Mouse (Mus musculus) layer of hippocampus, adult 9-10 months (tissue): ENCODE data around the gene Gm28308.

Experiments used
- DNase-seq: peaks from one replicate; pipeline ENCODE4 v3.0.0; 2022; ENCODE audit warnings: low spot score

Gm28308 gene

DNA sequence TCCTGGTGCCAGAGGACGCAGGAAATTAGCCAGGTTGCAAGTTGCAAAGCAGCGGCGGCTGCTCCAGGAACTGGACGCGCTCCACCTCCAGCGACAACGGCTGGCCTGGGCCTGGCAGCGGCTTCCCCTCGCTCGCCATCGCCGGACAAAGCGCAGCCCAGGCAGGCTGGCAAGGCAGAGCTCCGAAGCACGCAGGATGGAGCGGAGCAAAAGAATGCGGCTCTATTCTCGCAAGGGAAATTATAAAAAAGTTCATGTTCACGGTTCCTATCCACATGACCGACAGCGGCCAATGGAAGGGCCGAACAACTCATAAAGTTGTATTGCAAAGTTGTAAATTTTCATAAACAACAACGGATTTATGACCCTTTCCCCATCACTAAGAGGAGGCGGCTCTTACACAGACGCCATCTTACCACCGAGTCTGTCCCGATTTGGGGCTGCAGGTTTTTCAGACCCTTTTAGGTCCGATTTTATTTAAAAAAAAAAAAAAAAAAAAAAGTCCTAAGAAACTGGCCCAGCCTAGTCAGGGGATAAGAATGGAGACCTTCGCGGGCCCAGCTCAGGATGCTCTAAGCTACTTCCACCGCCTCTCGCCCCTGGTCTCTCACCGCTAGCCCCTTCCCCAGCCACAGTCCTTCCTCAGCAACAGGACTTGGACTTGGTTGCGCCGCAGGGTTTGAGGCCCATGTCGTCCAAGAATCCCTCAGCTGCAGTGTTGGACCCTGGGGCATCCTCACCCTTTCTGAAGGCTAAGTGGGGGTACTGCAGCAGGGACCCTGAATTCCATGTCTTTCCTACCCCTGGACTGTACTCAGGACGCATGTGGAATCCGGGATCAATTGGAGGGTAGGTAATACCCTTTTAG, at the start of gene Gm28308, which contains the start of gene Hoxa3:
Gm28308 (minus strand) TSS at position 221 of the 868 bp plus-strand sequence.
Hoxa3 (minus strand) TSS at position 218 of the 868 bp plus-strand sequence.
- DNase-seq = no peak

- DNase-seq = no peak
Observed at GRCm38 (mm10) chr6:52262463-52263320, 49.6 kb upstream of the Gm28308 start.

GRCm38 (mm10) chr6:52261751-52262462, 48.8 kb upstream of the Gm28308 start:
- DNase-seq = no peak

GRCm38 (mm10) chr6:52260654-52261575, 47.8 kb upstream of the Gm28308 start, which contains the start of gene Hoxa13:
Gene Hoxa13 (minus strand): TSS chr6:52260880.
- DNase-seq = no peak

DNA sequence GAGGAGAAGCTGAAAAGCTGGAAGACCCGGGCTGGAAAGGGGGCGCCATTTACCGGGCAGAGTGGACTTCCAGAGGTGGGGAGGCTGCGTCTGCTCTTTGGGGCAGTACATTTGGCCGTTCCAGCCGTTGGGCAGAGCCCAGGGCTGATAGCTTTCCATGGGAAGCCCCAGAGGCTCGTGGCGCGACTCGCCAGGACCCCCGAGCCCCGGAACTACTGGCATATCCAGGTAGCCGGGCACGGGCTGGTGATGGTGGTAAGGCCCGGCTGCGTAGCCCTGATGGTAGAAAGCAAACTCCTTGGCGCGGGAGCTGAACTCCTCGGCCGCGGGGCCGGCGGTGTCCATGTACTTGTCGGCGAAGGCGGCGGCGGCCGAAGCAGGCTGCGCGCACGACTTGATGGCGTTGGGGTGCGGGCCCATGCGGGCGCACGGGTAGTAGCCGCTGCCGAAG, 46.7 kb upstream of the Gm28308 start:
- no peak for DNase-seq

DNA sequence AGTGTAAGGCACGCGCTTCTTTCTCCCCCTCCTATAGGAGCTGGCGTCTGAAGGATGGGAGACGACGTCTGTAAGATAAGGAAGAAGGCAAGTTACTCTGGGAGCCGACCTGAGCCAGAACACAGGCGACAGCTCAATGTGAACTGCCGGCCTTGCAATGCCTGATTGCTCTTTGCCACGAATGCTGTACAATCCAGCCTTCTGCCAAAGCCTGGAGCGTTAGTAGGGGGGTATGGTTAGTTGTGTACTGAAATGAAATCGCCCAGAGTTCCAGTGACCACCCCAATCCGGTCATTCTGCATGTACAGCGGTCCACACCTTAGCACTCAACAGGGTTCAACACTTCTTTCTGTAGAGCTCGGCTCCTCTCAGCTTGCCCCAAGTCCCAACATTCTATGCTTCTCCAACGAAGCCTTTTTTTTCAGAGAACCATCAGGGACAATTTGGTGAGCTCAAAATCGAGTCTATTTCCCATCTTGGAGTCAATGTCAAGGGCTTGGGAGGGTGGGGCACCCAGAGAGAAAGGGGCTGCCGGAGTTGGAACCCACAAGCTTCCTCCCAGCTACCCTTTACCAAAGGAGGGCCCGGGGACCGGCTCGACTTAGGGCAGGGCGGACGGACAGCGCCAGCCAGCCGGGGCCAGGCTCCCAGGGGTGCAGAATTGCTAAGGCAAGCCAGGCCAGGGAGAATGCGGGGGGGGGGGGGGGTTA, 46.1 kb upstream of the Gm28308 start:
- DNase-seq = no peak

GRCm38 (mm10) chr6:52256956-52257355, 43.8 kb upstream of the Gm28308 start:
- peak; percentile 67 for DNase-seq

GRCm38 (mm10) chr6:52253511-52254500, 40.7 kb upstream of the Gm28308 start:
- no peak for DNase-seq

GRCm38 (mm10) chr6:52252775-52253376, 39.7 kb upstream of the Gm28308 start:
- DNase-seq = no peak

DNA sequence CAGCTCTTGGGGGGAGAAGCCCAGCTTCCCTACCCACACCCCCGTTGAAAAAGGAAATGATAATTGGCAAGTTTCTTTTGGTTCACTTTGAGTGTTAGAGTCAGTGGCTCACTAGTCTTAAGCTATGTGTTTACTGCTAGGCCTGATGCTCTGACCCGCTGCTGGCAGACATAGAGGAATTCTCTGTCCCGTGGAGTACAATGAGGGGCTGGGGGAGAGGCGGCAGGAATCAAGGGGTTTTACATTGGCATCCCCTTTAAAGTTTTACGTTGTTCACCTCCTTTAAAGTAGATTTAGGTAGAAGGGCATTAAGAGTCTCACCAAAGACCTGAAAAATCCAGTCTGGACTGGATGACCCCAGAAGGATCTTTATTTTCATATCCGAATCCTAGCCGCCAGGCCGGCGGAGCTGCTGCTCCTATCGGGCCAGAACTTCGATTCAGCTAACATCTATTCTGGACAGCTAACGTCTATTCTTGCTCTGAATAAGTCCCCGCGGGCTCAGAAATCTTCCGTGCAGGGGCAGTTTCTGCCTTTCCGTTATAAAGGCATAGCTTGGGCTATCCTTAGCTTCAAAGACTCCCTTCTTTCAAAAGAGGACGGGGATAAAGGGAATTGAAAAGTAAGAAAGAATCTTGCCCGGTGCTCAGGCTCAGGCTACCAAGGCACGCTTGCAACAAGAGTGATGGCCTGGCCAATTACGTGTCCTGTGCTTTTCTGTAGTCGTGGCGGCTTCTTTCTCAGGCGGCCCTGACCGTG, 39.1 kb upstream of the Gm28308 start:
- no peak for DNase-seq

DNA sequence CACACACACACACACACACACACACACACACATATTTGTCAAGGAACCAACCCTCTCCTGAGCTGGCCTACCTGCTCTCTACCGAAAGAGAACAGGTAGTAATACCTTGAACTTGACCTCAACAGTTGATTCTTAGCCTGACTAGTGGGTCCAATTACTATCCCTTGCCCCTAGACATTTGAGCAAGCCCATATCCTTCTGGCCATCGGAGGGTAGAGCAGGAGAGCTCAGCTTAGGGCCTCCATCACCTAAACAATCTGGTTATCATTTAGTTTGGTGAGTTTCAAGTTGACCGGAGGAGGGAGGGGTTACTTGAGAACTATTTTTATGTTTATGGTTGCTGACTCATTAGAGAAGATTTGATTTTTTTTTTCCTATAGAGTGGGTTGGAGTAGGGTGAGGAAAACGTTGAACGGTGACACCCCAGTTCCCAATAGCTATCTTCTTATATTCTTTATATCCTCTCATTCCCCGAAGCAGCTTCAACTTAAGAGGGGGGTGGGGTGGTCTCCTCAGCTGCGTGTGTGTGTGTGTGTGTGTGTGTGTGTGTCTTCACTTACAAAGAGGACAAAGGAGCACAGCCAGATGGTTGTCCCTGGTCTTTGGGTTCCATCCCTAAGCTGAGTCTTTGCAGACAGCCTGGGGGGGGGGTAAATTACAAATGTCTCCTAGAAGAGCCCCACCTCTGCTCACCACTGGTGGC, 38.2 kb upstream of the Gm28308 start:
- DNase-seq = no peak

- no peak for DNase-seq
Observed at GRCm38 (mm10) chr6:52249826-52250225, 36.7 kb upstream of the Gm28308 start.

DNA sequence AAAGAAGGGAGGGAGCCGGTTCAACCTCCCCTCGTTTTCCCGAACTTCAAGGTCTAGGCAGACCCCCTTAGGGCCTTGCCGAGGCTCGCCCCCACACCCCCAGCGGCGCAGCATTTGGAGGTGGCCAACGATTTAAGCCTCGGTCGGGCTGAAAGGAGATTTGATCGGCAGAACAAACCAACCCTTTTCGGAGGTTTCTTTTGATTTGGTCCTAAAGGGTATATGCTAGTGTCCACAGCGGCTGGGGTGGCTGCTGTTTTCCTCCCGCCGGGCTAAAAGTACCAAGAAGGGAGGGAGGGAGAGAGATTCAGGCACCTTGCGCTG, 36.2 kb upstream of the Gm28308 start:
- no peak for DNase-seq

- DNase-seq = no peak
Observed at GRCm38 (mm10) chr6:52248638-52249414, 35.7 kb upstream of the Gm28308 start.

- DNase-seq = no peak
Observed at GRCm38 (mm10) chr6:52247766-52248637, 34.9 kb upstream of the Gm28308 start.

- DNase-seq = no peak
Observed at GRCm38 (mm10) chr6:52246916-52247315, 33.8 kb upstream of the Gm28308 start.
